Mouse (Mus musculus): ENCODE measurements around the gene Ttf1. TPM values are rescaled to one million over a fixed set of nuclear protein-coding genes. Genes with fewer than 3 reads are reported as not detected.

Ttf1 gene
- polyA plus RNA-seq, 1 experiment from 2014 or later = 3.9 TPM

- Histone ChIP-seq H3K27ac (replicated peaks) (no peak overlapping the region), H3K4me1 (replicated peaks; ENCODE audit: control insufficient read depth, insufficient read depth) (no peaks in the 10 kb centered on the region), H3K9ac (ENCODE audit: low read length) (no peak overlapping the region), H3K4me2 (replicated peaks; ENCODE audit: low read depth) (no peak overlapping the region), H3K9me3 (ENCODE audit: control insufficient read depth, low read length) (no peaks in the 10 kb centered on the region), H3K36me3 (ENCODE audit: control insufficient read depth, insufficient read depth, low read length) (no peaks in the 10 kb centered on the region), H3K4me3 (ENCODE audit: low read depth, low read length) (no peak overlapping the region), H3K27me3 (ENCODE audit: control insufficient read depth, insufficient read depth, low read length) (no peaks in the 10 kb centered on the region)
- ATAC-seq (ENCODE audit: low FRiP score, low TSS enrichment) (no peak), DNase-seq (ENCODE audit: low spot score) (no peak)
- no peak for TF ChIP-seq CTCF (IDR thresholded peaks at IDR 0.05; ENCODE audit: low read depth)
- no peak for TF ChIP-seq EP300 (optimal IDR thresholded peaks at IDR 0.05)
Measured at GRCm38 (mm10) chr2:29120969-29121368, 60.9 kb downstream of the Ttf1 start.

GRCm38 (mm10) chr2:29122446-29122845 lies 62.4 kb downstream of the Ttf1 start:
- ATAC-seq (ENCODE audit: low FRiP score, low TSS enrichment) = no peak
- no peak overlapping the region for H3K4me2 ChIP-seq (replicated peaks; ENCODE audit: low read depth)
- H3K4me3 ChIP-seq (ENCODE audit: low read depth, low read length) = no peak overlapping the region
- no peaks in the 10 kb centered on the region for H3K4me1 ChIP-seq (replicated peaks; ENCODE audit: control insufficient read depth, insufficient read depth)
- H3K27ac ChIP-seq (replicated peaks) = no peak overlapping the region
- DNase-seq (ENCODE audit: low spot score) = no peak
- no peaks in the 10 kb centered on the region for H3K36me3 ChIP-seq (ENCODE audit: control insufficient read depth, insufficient read depth, low read length)
- no peak overlapping the region for H3K9ac ChIP-seq (ENCODE audit: low read length)
- no peaks in the 10 kb centered on the region for H3K27me3 ChIP-seq (ENCODE audit: control insufficient read depth, insufficient read depth, low read length)
- WGBS = 75% methylated on average over 3 of the region's 3 CpGs
- no peaks in the 10 kb centered on the region for H3K9me3 ChIP-seq (ENCODE audit: control insufficient read depth, low read length)
- no peak for TF ChIP-seq CTCF (IDR thresholded peaks at IDR 0.05; ENCODE audit: low read depth)
- TF ChIP-seq EP300 (optimal IDR thresholded peaks at IDR 0.05) = no peak

DNA sequence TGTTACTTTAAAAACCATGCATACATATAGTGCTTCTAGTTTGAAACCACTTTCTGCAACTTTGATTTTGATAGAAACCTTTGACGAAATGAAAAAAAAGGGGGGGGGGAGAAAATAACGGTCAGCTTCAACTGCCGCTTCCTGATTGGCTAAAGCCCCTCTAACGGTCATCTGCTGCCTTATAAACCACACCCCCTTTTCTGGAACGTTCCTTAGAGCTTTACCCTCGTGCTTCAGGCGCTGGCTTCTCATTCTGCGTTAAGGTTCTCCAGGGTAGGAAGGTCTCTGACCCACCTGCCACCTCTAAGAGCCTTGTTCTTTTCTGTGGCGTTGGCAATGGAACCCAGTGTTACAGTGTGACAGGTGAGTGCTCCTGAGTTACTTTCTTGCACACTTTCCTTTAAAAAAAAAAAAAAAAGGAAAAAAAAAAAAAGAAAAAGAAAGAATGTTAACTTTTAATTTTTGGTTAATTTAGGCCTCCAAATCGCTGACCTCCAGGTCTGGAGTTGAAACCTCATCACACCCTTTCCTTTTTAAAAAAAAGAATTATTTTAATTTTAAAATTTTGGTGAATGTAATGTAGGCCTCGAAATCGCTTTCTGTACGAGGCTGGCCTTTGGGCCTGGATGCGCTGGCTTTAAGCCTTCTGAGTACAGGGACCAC lies 64.0 kb downstream of the Ttf1 start, which contains the start of gene Setx:
TSS of gene Setx (plus strand) at position 275 of the 663 bp plus-strand sequence.
- no peaks in the 10 kb centered on the region; the same call in 1 of the 2 replicates for H3K36me3 ChIP-seq (ENCODE audit: control insufficient read depth, insufficient read depth, low read length)
- DNase-seq (ENCODE audit: low spot score) = no peak
- no peaks in the 10 kb centered on the region for H3K27me3 ChIP-seq (ENCODE audit: control insufficient read depth, insufficient read depth, low read length)
- H3K4me2 ChIP-seq (replicated peaks; ENCODE audit: low read depth) = peak within 1 kb of the TSS; percentile 74
- no peaks in the 10 kb centered on the region for H3K9me3 ChIP-seq (ENCODE audit: control insufficient read depth, low read length)
- 63% methylated on average over 14 of the region's 14 CpGs for WGBS
- H3K4me1 ChIP-seq (replicated peaks; ENCODE audit: control insufficient read depth, insufficient read depth) = no peaks in the 10 kb centered on the region
- no peak for ATAC-seq (ENCODE audit: low FRiP score, low TSS enrichment)
- TF ChIP-seq CTCF (IDR thresholded peaks at IDR 0.05; ENCODE audit: low read depth) (no peak), EP300 (optimal IDR thresholded peaks at IDR 0.05) (no peak)
- peak within 1 kb of the TSS; percentile 85 for H3K4me3 ChIP-seq (ENCODE audit: low read depth, low read length)
- H3K9ac ChIP-seq (ENCODE audit: low read length) = peak within 1 kb of the TSS; percentile 85
- peak within 1 kb of the TSS; percentile 96 for H3K27ac ChIP-seq (replicated peaks)

DNA sequence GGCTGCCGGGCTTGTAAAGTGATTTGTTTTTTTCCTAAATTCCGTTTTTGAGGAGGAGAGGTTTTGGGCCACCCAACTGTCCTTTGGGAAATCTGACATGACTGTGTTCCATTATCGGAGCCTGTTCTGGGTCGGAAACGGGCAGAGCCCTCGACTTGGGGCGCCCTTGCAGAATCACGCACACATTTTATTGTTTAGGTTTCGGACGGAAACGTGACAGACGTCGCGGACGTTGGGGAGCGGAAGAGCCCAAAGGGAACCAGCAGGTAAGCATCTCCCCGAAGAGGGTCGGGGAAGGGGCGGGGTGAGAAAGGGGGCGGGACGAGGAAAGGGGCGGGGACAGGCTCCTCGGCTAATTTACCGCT lies 64.5 kb downstream of the Ttf1 start:
- TF ChIP-seq CTCF (IDR thresholded peaks at IDR 0.05; ENCODE audit: low read depth) (no peak), EP300 (optimal IDR thresholded peaks at IDR 0.05) (no peak)
- H3K9me3 ChIP-seq (ENCODE audit: control insufficient read depth, low read length) = no peaks in the 10 kb centered on the region
- peak overlapping the region; percentile 85 for H3K4me3 ChIP-seq (ENCODE audit: low read depth, low read length)
- peak overlapping the region; percentile 74 for H3K4me2 ChIP-seq (replicated peaks; ENCODE audit: low read depth)
- no peaks in the 10 kb centered on the region for H3K4me1 ChIP-seq (replicated peaks; ENCODE audit: control insufficient read depth, insufficient read depth)
- no peak; the same call in 1 of the 2 replicates for ATAC-seq (ENCODE audit: low FRiP score, low TSS enrichment)
- H3K36me3 ChIP-seq (ENCODE audit: control insufficient read depth, insufficient read depth, low read length) = no peaks in the 10 kb centered on the region; the same call in 1 of the 2 replicates
- no peak for DNase-seq (ENCODE audit: low spot score)
- H3K27ac ChIP-seq (replicated peaks) = peak overlapping the region; percentile 36
- under 1% methylated on average over 20 of the region's 24 CpGs for WGBS
- H3K27me3 ChIP-seq (ENCODE audit: control insufficient read depth, insufficient read depth, low read length) = no peaks in the 10 kb centered on the region
- peak overlapping the region; percentile 36; the same call in 1 of the 2 replicates for H3K9ac ChIP-seq (ENCODE audit: low read length)

DNA sequence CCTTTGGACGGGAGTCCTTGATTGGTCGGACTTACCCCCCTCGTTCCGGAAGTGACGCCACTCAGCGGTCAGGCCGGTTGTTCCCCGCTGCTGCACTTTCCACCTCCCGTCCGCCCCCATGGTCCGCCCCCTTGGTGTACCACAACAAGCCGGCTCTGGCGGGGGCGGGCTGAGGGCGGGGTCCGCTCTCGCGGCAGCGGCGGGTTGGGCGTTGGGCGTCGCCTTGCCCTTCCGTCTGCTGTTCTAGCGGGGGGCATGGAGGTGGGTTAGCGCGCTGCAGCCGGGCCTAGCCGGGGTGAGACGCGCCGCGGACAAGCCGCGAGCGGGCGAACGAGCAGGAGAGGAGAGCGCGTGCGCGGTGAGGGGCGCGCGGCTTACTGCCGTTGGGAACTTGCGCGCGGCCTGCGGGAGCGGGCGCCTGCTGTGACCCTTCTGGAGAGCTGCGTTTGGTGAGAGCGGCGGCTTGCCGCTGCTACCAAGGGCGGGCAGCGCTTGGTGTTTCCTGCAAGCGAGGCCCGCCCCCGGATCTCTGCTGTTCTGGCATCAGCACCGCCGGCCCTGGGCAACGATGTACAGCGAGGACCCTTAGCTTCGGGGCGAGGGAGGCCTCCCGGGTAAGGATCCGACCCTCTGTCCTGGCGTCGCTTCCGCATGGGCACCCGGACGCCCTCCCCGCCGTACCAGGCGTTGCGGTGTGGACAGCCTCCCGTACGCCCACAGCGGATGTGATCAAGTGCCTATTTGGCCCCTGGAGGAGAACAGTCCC lies 65.1 kb downstream of the Ttf1 start:
- Histone ChIP-seq H3K9me3 (ENCODE audit: control insufficient read depth, low read length) (no peaks in the 10 kb centered on the region), H3K4me1 (replicated peaks; ENCODE audit: control insufficient read depth, insufficient read depth) (no peaks in the 10 kb centered on the region), H3K9ac (ENCODE audit: low read length) (peak overlapping the region; percentile 85), H3K27ac (replicated peaks) (peak overlapping the region; percentile 96), H3K4me2 (replicated peaks; ENCODE audit: low read depth) (peak overlapping the region; percentile 74), H3K36me3 (ENCODE audit: control insufficient read depth, insufficient read depth, low read length) (no peaks in the 10 kb centered on the region; the same call in 1 of the 2 replicates), H3K4me3 (ENCODE audit: low read depth, low read length) (peak overlapping the region; percentile 85), H3K27me3 (ENCODE audit: control insufficient read depth, insufficient read depth, low read length) (no peaks in the 10 kb centered on the region)
- ATAC-seq (ENCODE audit: low FRiP score, low TSS enrichment) (peak; percentile 99), DNase-seq (ENCODE audit: low spot score) (peak; percentile 100)
- under 1% methylated on average over 71 of the region's 81 CpGs for WGBS
- TF ChIP-seq CTCF (IDR thresholded peaks at IDR 0.05; ENCODE audit: low read depth) (peak; percentile 28), EP300 (optimal IDR thresholded peaks at IDR 0.05) (peak; percentile 47)

Data from stomach, postnatal 0 days (tissue).